Mouse (Mus musculus): ENCODE measurements around the gene Tmem229b.

GRCm38 (mm10) chr12:78970725-78971124 lies 36.7 kb downstream of the Tmem229b start:
- no peak for TF ChIP-seq CTCF (IDR thresholded peaks at IDR 0.05)
- TF ChIP-seq POLR2A (IDR thresholded peaks at IDR 0.05; ENCODE audit: insufficient read depth, low read depth, low read length), result no peak
- no peak for TF ChIP-seq EP300 (IDR thresholded peaks at IDR 0.05; ENCODE audit: insufficient read depth, low read depth, low read length)

All from heart, adult 2 months (tissue).